Mouse (Mus musculus): ENCODE data around the gene Nudt3.
"Not testable (repeated sequence)": the region's sequence is repeated elsewhere in the genome, so short reads cannot be mapped to it uniquely, and the experiment has no call there.

Gene Nudt3

GRCm38 (mm10) chr17:27623360-27624326 is at the start of gene Nudt3:
Nudt3 (minus strand) TSS chr17:27623495.
- DNase-seq (ENCODE audit: extremely low read depth, low read depth) = no peak

DNA sequence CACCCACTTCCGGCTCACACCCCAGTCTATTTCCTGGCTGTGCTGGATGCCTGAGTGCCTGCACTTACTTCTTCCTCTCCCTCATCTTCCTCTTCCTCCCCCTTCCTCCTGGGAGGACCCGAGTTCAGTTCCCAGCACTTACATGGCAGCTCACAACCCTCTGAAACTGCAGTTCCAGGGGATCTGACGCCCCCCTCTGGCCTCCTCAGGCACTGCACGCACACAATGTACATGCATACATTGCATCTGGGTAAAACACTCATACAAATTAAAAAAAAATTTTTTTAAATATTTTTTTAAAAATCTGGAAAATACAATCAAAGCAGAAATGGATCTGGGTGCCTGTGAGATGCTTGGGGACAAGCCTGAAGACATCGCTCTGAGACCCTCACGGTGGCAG is 48.4 kb upstream of the Nudt3 start:
- DNase-seq (ENCODE audit: extremely low read depth, low read depth) = no peak

DNA sequence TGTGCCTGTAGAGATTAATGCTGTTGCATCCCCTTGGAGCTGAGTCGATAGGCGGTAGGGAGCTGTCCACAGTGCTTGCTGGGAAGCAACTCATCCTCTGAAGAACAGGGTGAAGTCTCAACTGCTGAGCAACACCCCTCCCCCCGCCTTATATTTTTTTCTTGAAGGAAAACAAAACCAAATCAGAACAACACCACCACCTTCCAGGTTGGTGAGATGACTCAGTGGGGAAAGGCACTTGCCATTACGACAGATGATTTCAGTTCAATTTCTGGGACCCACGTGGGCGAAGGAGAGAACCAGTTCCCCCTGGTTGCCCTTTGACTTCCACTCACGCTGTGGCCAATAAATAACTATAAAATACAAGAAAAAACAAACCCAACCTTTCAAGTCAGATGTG is 35.5 kb upstream of the Nudt3 start:
- no peak for DNase-seq (ENCODE audit: extremely low read depth, low read depth)

GRCm38 (mm10) chr17:27657123-27657522 is 33.8 kb upstream of the Nudt3 start:
- DNase-seq (ENCODE audit: extremely low read depth, low read depth) = no peak

DNA sequence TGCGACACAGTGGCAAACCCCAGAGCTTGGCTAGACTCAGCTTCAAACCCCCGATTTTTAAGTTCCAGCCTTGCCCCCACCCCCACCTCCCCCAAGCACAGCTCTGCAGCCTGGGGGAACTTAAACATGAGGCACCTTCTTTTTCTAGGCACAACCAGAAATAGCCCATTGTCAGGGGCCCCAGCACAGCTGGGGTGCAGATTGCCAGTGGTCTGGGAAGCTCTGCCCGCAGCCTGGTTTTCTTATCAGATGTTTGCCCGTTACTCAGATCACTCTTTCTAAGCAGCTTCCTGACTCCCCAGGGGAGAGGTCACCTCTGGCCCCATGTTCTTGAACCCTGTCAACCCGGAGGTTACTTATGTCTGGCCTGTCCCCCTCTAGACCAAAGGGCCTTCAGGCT is 33.1 kb upstream of the Nudt3 start:
- no peak for DNase-seq (ENCODE audit: extremely low read depth, low read depth)

DNA sequence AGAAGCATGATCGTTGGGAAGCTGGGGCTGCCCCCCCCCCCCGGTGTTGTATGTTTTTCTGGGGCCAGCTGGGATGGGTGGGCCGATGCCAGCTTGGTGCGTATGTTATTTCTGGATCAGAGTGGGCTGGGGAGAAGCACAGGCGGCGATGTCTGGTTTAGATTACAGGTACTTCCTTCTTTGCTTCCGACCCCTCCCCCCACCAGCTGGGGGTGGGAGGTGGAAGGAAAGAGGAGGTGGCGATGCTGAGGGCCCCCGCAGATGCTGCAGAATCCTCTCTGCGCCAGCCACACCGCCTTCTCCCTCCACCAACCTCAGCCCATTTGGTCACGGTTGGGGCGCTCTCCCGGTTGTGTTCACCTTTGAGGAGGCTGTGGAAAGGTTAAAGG is 32.7 kb upstream of the Nudt3 start:
- no peak for DNase-seq (ENCODE audit: extremely low read depth, low read depth)

DNA sequence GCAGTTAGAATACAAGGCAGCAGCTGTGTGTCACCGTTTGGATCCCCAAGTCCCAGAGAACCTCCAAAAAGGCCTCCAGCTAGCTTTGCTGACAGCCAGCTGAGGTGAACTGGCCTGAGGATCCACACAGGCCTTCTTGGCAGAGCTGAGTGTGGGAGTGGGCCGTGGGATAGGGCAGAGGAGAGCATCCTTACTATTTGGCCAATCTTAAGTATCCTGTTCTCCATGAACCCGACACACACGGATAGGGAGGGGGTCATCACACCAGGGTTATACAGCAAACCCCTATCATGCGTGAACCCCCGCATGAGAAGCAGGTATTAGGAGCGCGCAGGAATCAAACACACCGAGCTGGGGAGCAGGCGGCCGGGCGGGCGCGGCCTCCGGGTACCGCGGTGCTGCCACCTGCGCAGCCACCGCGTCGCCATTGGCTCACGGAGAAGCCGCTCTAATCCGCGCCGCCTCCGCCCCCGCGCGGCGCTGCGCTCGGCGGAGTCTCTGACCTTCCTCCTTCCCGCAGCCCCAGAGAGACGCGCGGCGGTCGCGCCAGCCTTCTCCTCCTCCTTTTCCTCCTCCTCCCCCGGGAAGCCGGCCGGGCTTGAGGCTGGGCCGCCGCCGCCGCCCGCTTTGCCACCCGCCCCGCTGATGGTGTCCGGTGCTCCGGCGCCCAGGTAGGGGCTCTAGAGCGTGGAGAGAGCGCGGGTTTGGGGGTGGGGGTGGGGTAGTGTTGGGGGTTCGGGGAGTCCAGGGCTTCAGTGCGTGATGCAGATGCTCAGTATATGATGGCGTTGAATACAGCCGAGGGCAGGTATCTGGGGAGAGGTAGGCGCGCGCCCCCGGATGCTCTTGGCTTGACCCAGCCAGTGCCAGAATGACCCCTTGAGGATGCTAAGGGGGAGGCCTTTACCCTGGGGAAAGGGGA is 32.1 kb upstream of the Nudt3 start, which contains the start of gene Pacsin1:
TSS of gene Pacsin1 (plus strand) at position 421 of the 922 bp plus-strand sequence.
- DNase-seq (ENCODE audit: extremely low read depth, low read depth) = no peak

GRCm38 (mm10) chr17:27653253-27653959 is 30.1 kb upstream of the Nudt3 start:
- no peak for DNase-seq (ENCODE audit: extremely low read depth, low read depth)

DNA sequence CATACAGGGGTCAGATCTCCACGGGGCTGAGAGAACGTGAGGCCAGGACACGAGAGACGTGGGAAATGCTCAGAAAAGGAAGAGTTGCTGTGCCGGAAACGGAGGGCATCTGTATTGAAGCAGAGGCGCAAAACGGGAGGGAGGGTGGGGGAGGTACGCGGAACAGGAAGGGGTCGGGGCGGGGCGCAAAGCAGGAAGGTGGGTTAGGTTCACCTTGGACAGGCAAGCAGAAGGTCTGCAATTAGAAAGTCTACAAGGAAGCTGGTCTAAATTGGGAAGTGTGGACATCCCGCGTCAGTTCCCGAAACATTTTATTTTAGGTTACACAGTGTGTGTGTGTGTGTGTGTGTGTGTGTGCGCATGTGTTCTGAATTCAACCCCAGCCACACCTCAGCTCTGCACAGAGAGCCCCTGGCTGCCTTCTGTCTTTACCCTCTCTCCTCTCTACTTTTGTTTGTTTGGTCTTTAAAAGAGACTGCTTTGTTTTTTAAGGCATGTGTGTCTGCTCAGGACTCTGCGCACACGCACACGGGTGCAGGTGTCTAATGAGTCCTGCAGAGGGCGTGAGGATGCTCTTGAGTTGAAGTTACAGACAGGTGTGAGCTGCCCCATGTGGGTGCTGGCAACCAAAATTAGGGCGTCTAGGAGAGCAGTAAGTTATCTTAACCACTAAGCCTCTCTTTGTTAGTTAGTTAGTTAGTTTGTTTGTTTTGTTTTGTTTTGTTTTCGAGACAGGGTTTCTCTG is 28.9 kb upstream of the Nudt3 start:
- DNase-seq (ENCODE audit: extremely low read depth, low read depth) = no peak

DNA sequence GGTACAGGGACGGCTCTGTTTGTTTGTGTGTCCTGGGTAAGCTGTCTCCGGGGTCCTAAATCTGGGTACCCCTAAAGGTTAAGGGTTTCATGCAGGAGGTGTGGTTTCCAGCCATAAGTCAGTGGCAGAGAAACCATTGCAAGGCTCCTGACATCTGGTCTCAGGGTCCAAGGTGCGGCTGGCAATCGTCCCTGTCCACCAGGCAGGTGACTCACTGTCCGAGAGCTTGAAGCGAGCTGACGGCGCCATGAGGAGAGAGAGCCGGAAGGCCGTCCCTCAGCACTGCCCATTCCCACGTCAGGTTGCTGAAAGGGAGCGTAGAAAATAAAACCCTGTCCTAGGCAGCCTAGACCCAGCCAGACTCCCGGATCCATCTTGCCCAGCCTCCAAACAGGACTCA is 27.3 kb upstream of the Nudt3 start:
- DNase-seq (ENCODE audit: extremely low read depth, low read depth) = no peak

DNA sequence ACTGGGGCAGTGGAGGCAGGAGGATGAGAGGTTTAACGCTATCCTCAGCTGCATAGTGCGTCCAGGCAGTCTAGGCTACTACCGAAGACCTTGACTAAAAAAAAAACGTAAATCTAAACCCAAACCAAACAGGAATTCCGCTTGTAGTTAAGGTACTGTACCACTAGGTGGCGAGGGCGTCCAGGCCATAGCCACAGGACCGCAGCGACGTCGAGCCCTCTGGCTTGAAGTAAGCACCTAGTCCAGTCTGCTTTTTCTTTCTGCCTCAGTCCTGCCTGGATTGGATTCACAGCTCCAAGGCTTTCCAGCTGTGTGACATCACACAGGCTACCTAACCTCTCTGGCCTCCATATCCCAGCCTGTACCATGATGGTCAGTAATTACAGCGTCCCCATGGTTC is 26.9 kb upstream of the Nudt3 start:
- peak; percentile 56 for DNase-seq (ENCODE audit: extremely low read depth, low read depth)

DNA sequence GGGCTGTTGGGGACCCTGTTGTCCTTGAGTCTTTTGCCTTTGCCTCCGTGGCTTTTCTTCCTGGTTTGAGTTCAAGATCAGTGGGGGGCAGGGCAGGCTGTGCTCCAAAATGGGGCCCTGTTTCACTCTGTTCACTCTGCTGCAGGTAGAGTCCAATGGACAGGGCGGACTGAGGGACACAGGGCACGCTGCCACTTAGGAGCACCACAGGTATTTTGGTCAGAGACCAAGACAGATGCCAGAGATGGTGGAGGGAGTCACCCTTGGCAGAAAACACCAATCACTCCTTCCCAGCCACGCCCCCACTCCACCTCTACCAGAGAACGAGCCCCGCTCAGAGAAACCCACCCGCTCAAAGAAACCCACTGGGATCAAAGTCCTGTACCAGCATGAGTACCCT is 22.5 kb upstream of the Nudt3 start:
- DNase-seq (ENCODE audit: extremely low read depth, low read depth) = no peak

- no peak for DNase-seq (ENCODE audit: extremely low read depth, low read depth)
Measured at GRCm38 (mm10) chr17:27644572-27644971, 21.3 kb upstream of the Nudt3 start.

DNA sequence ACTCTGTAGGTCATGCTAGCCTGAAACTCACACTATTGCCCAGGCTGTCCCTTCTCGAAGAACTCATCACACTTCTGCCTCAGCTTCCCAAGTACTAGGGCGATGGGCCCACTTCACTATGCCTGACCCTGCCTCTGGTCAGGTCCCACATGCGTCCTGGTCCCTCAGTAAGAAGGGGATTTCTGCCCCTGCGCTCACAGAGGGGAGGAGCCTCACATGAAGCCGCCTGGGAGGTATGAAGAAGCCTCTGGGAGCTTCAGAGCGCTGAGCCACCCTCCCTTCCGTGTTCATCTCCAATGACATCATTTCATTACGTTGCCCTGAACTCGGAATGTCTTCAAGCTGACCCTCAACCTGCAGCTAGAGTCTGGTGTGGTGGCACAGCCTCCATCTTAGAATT is 20.5 kb upstream of the Nudt3 start:
- DNase-seq (ENCODE audit: extremely low read depth, low read depth) = no peak

DNA sequence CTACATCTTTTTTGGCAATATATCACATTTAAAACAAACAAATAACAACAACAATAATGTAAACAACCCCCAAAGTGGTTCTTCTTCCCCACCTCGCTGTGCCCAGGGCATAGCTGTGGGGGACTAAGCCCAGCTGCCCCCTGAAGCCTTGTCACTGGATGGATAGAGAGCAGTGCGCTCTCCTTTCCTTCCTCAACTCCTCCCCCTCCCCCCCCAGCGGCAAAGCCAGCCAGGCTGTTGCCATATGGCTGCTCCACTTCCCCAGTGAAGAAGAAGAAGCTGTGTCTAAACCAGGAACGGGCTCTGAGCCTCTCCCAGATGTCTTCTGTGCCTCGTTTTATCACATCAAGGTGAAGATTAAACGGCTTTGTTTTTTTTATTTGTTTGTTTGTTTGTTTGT is 19.8 kb upstream of the Nudt3 start:
- DNase-seq (ENCODE audit: extremely low read depth, low read depth) = no peak

DNA sequence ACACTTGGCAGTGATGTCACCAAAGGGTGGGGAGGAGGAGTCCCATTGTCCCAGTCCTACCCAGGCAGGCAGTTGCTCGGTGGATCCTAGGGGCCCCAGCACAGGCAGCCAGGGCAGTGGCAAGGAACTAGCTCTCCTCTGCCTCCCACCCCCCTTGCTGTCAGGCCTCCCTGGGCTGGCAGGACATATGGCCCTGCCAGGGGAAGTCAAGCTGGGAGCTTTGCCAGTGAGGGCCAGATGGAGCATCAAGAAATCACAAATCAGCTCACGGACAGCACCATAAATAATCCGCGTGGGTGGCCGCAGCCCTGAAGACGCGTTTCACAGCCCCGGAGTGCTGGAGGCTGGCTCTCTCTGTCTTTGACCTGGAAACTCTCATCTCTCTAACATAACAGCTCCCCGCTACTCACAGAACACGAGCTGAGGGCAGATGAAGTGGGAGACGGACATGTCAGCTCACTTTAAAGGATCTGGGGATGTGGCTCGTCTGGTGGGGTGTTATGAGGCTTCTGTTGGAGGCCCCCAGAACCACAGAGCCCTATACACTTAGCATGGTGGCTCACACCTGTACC is 19.3 kb upstream of the Nudt3 start:
- DNase-seq (ENCODE audit: extremely low read depth, low read depth) = no peak

GRCm38 (mm10) chr17:27639851-27640250 is 16.6 kb upstream of the Nudt3 start:
- DNase-seq (ENCODE audit: extremely low read depth, low read depth) = not testable (repeated sequence)

DNA sequence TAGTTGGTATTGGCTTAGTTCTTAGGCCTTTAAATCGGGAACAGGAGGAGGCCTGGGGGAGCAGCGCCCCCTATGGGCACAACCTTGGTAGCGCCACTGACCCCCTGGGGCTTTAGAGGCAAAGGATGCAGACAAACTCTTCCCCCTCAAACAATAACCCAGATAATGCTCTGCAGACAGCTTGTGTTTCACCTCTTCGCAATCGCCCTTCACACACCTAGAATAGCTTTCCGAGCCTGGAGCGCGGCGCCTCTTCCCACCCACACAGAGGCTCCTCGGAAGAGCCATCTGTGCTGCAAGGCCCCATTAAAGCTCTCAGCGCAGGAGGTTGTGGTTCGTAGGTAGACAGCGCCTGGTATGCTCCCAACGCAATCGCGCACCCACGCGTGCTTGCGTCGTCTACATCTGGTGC is 15.6 kb upstream of the Nudt3 start:
- DNase-seq (ENCODE audit: extremely low read depth, low read depth) = no peak

DNA sequence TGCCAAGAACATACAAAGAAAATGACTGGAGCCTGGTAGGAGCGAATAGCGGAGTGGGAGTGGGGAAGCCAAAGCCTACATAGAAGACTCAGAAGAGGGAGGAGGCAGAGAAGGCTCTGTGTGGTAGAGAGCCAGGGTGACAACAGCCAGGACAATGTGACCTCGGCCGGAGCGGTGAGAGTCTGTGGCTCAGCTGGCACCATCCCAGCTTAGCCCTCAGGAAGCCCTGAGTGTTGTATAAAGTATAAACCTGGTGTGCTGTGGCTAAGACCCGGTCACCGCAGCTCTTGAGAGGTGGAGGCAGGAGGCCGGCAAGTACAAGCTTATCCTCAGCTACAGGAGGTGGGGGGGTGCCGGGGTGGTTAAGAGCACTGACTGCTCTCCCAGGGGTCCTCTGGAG is 14.0 kb upstream of the Nudt3 start:
- DNase-seq (ENCODE audit: extremely low read depth, low read depth) = no peak

Data from MEL-GATA-1-ER (cell line).